Mouse (Mus musculus): ENCODE results near the gene Etl4.

- no peak for TF ChIP-seq CTCF (IDR thresholded peaks at IDR 0.05)
- TF ChIP-seq POLR2A (IDR thresholded peaks at IDR 0.05; ENCODE audit: insufficient read depth, low read depth, low read length): no peak
- no peak for TF ChIP-seq EP300 (IDR thresholded peaks at IDR 0.05; ENCODE audit: insufficient read depth, low read depth, low read length)
These were observed 612.2 kb downstream of the Etl4 start for GRCm38 (mm10) chr2:20521686-20522285.

Measured in heart, adult 2 months (tissue).